4 mouse cellular contexts compared by ENCODE assay signal in genomic region chr17:29267040-29267439, GRCm38 (mm10). TPM values are rescaled to one million over a fixed set of nuclear protein-coding genes. Genes with fewer than 3 reads are reported as not detected.
DNase-seq lines count a peak whose midpoint lies in the region; ATAC-seq and TF ChIP-seq lines count a peak whose summit lies in the region.
"Not testable (repeated sequence)": the region's sequence is repeated elsewhere in the genome, so short reads cannot be mapped to it uniquely, and the experiment has no call there.

No protein-coding gene starts in this region.

- in situ Hi-C loops in CH12.LX (cut with MboI; ENCODE audit: low pct_ligation_motif_present, low pct_unique_long_range_greater_than_20kb, low sequenced_read_pairs): not testable (repeated sequence)

- H3K4me1 ChIP-seq in CH12.LX (ENCODE audit: control insufficient read depth in 1 of 2, insufficient read depth in 2 of 2) (peaks cover 3 to 29% of the 10 kb centered on the region in 2 experiments; a peak in 2 of 4 replicates), MEL (ENCODE audit: control insufficient read depth in 1 of 2, insufficient read depth in 2 of 2, low read length in 2 of 2) (peaks cover 0 to 32% of the 10 kb centered on the region in 2 experiments; a peak in 3 of 4 replicates)
- H3K4me1 ChIP-seq in kidney, embryonic 15.5 days: peaks cover 38% of the 10 kb centered on the region
- H3K4me1 ChIP-seq in liver, embryonic 13.5 days (replicated peaks): peaks cover 60% of the 10 kb centered on the region

- TF ChIP-seq RAD21 in CH12.LX (IDR thresholded peaks at IDR 0.05; ENCODE audit: low read depth, low read length); MEL (IDR thresholded peaks at IDR 0.05; ENCODE audit: low read depth, low read length): not testable (repeated sequence)

- 92% methylated on average over 2 of the region's 2 CpGs for WGBS in kidney, embryonic 15.5 days
- 87% methylated on average over 2 of the region's 2 CpGs for WGBS in liver, embryonic 13.5 days (ENCODE audit: insufficient replicate concordance)

- not testable (repeated sequence) for H3K4me3 ChIP-seq in CH12.LX (replicated peaks in 1 of 3; ENCODE audit: low read depth in 2 of 3, low read length in 2 of 3, poor library complexity in 1 of 3); MEL (ENCODE audit: control insufficient read depth in 1 of 2, insufficient read depth in 1 of 2, low read depth in 2 of 2, low read length in 2 of 2); kidney, embryonic 15.5 days (replicated peaks); liver, embryonic 13.5 days (replicated peaks)

- not testable (repeated sequence) for TF ChIP-seq EP300 in CH12.LX (IDR thresholded peaks at IDR 0.05; ENCODE audit: low read length); MEL (IDR thresholded peaks at IDR 0.05; ENCODE audit: low read depth in 1 of 2, low read length in 2 of 2)

- not testable (repeated sequence) for ATAC-seq in kidney, embryonic 15.5 days (replicated peaks; ENCODE audit: low FRiP score); liver, embryonic 13.5 days (ENCODE audit: low read depth)

- not testable (repeated sequence) for H3K36me3 ChIP-seq in CH12.LX (replicated peaks in 1 of 2; ENCODE audit: control insufficient read depth in 1 of 2, insufficient read depth in 1 of 2, low read length in 1 of 2); kidney, embryonic 15.5 days; liver, embryonic 13.5 days
- peaks cover 0 to 27% of the 10 kb centered on the region in 2 experiments; a peak in 2 of 4 replicates for H3K36me3 ChIP-seq in MEL (ENCODE audit: control insufficient read depth in 1 of 2, insufficient read depth in 2 of 2, low read length in 2 of 2)

- DNase-seq in CH12.LX (ENCODE audit: extremely low read depth); liver, embryonic 13.5 days: not testable (repeated sequence)
- peak; percentile 69 for DNase-seq in MEL (ENCODE audit: low read depth, low spot score)

- TF ChIP-seq POLR2A in CH12.LX (IDR thresholded peaks at IDR 0.05; ENCODE audit: low read depth, low read length); MEL (IDR thresholded peaks at IDR 0.05; ENCODE audit: control insufficient read depth in 1 of 2, insufficient read depth in 1 of 2, low read depth in 1 of 2, low read length in 2 of 2, poor library complexity in 1 of 2): not testable (repeated sequence)

- not testable (repeated sequence) for H3K9me3 ChIP-seq in CH12.LX (replicated peaks; ENCODE audit: low read length); MEL (replicated peaks; ENCODE audit: insufficient read depth, low read length); kidney, embryonic 15.5 days (replicated peaks); liver, embryonic 13.5 days (replicated peaks)

- dilution Hi-C loops in CH12.LX (cut with MboI; ENCODE audit: extremely low pct_ligation_motif_present, extremely low pct_unique_long_range_greater_than_20kb, low sequenced_read_pairs): not testable (repeated sequence)

- H3K27me3 ChIP-seq in CH12.LX (replicated peaks); MEL (ENCODE audit: control insufficient read depth in 1 of 2, insufficient read depth in 2 of 2, low read length in 2 of 2); kidney, embryonic 15.5 days; liver, embryonic 13.5 days: not testable (repeated sequence)

- H3K27ac ChIP-seq in CH12.LX (ENCODE audit: insufficient read depth, low read depth); MEL (ENCODE audit: control insufficient read depth, low read depth, low read length): not testable (repeated sequence)
- peak overlapping the region; percentile 95; the same call in 1 of the 2 replicates for H3K27ac ChIP-seq in kidney, embryonic 15.5 days
- H3K27ac ChIP-seq in liver, embryonic 13.5 days: peak overlapping the region; percentile 94; the same call in 1 of the 2 replicates

- H3K79me2 ChIP-seq in CH12.LX (replicated peaks; ENCODE audit: control insufficient read depth, extremely low read depth, insufficient read depth, poor library complexity, severe bottlenecking) (peaks cover 32% of the 10 kb centered on the region), MEL (ENCODE audit: control insufficient read depth, insufficient read depth, low read length, poor library complexity) (peaks cover 40% of the 10 kb centered on the region)

- not testable (repeated sequence) for H3K4me2 ChIP-seq in CH12.LX (ENCODE audit: insufficient read depth, low read depth, poor library complexity, severe bottlenecking); kidney, embryonic 15.5 days; liver, embryonic 13.5 days

- H3K9ac ChIP-seq in CH12.LX (ENCODE audit: insufficient read depth, low read depth); MEL (ENCODE audit: control insufficient read depth, low read depth, low read length, poor library complexity, severe bottlenecking); kidney, embryonic 15.5 days; liver, embryonic 13.5 days: not testable (repeated sequence)

- not testable (repeated sequence) for TF ChIP-seq CTCF in CH12.LX (conservative IDR thresholded peaks at IDR 0.05 in 1 of 2, IDR thresholded peaks at IDR 0.05 in 1 of 2; ENCODE audit: low read depth in 2 of 2, low read length in 2 of 2); MEL (IDR thresholded peaks at IDR 0.05 in 2 of 3, conservative IDR thresholded peaks at IDR 0.05 in 1 of 3; ENCODE audit: control insufficient read depth in 1 of 3, insufficient read depth in 1 of 3, low read depth in 2 of 3, low read length in 3 of 3, poor library complexity in 1 of 3, severe bottlenecking in 1 of 3)

TF ChIP-seq in CH12.LX, 34 proteins besides CTCF, POLR2A, EP300 and RAD21:
- TF ChIP-seq ZNF384 (IDR thresholded peaks at IDR 0.05; ENCODE audit: low read depth, low read length): peak; percentile 17; the same call in 1 of the 2 replicates

TF ChIP-seq in MEL, 35 proteins besides CTCF, POLR2A, EP300 and RAD21:
- peak; percentile 67 for TF ChIP-seq ZNF384 (IDR thresholded peaks at IDR 0.05; ENCODE audit: low read depth, low read length)

RNA-seq across cellular contexts. Expression of gene BC004004, which starts 1.5 kb away (rescaled TPM):
- total RNA-seq in CH12.LX (2012; rRNA removed): 69.1 and 75.1 TPM in 2 replicates
- total RNA-seq in CH12.LX (2014; rRNA removed): 86.1 and 89.1 TPM in 2 replicates
- 60.4 and 67.9 TPM in 2 replicates for polyA plus RNA-seq in CH12.LX (2012; ENCODE audit: insufficient read length, low read depth)
- total RNA-seq in MEL (2012; rRNA removed): 80.7 and 86.3 TPM in 2 replicates
- polyA plus RNA-seq in MEL (2012; ENCODE audit: insufficient read depth in 1 of 2, insufficient read length in 2 of 2, low read depth in 1 of 2, low replicate concordance in 2 of 2, missing spikeins in 1 of 2): 10 to 100 TPM in 1 of 2 experiments, not detected in 1; 81.8 TPM
- polyA plus RNA-seq in kidney, embryonic 15.5 days (2015; fragmentation: Nextera tagmentation; extraction: Ambion mirVana): 67.6 and 73.2 TPM in 2 replicates
- 54.2 and 55.3 TPM in 2 replicates for polyA plus RNA-seq in liver, embryonic 13.5 days (2015; fragmentation: Nextera tagmentation; extraction: Ambion mirVana)

RNA-seq across cellular contexts. Expression of gene Ppil1, which starts 3.1 kb away (rescaled TPM):
- total RNA-seq in CH12.LX (2012; rRNA removed) (97.2 and 123 TPM in 2 replicates), CH12.LX (2014; rRNA removed) (135 and 143 TPM in 2 replicates), MEL (2012; rRNA removed) (118 and 122 TPM in 2 replicates)
- polyA plus RNA-seq in CH12.LX (2012; ENCODE audit: insufficient read length, low read depth) (107 and 110 TPM in 2 replicates), MEL (2012; ENCODE audit: insufficient read depth in 1 of 2, insufficient read length in 2 of 2, low read depth in 1 of 2, low replicate concordance in 2 of 2, missing spikeins in 1 of 2) (100 to 1,000 TPM; 115 to 135 TPM)
- 171 and 182 TPM in 2 replicates for polyA plus RNA-seq in kidney, embryonic 15.5 days (2015; fragmentation: Nextera tagmentation; extraction: Ambion mirVana)
- polyA plus RNA-seq in liver, embryonic 13.5 days (2015; fragmentation: Nextera tagmentation; extraction: Ambion mirVana): 117 and 120 TPM in 2 replicates

RNA-seq across cellular contexts. Expression of gene Cpne5, which starts 29.1 kb away (rescaled TPM):
- 0.50 and 1.3 TPM in 2 replicates for total RNA-seq in CH12.LX (2012; rRNA removed)
- 0.68 and 0.74 TPM in 2 replicates for total RNA-seq in CH12.LX (2014; rRNA removed)
- polyA plus RNA-seq in CH12.LX (2012; ENCODE audit: insufficient read length, low read depth): 1.4 and 1.9 TPM in 2 replicates
- 0.19 and 0.20 TPM in 2 replicates for total RNA-seq in MEL (2012; rRNA removed)
- 1 to 10 TPM in 1 of 2 experiments, not detected in 1; 1.0 TPM for polyA plus RNA-seq in MEL (2012; ENCODE audit: insufficient read depth in 1 of 2, insufficient read length in 2 of 2, low read depth in 1 of 2, low replicate concordance in 2 of 2, missing spikeins in 1 of 2)
- polyA plus RNA-seq in kidney, embryonic 15.5 days (2015; fragmentation: Nextera tagmentation; extraction: Ambion mirVana): 7.8 and 9.4 TPM in 2 replicates
- 0.27 and 0.34 TPM in 2 replicates for polyA plus RNA-seq in liver, embryonic 13.5 days (2015; fragmentation: Nextera tagmentation; extraction: Ambion mirVana)

RNA-seq across cellular contexts. Expression of gene Pi16, which starts 50.4 kb away (rescaled TPM):
- 0.13 TPM in 1 of 2 replicates, not detected in the other for total RNA-seq in CH12.LX (2012; rRNA removed)
- total RNA-seq in CH12.LX (2014; rRNA removed): not detected in 2 replicates
- not detected in 2 replicates for polyA plus RNA-seq in CH12.LX (2012; ENCODE audit: insufficient read length, low read depth)
- 0.08 and 0.16 TPM in 2 replicates for total RNA-seq in MEL (2012; rRNA removed)
- polyA plus RNA-seq in MEL (2012; ENCODE audit: insufficient read depth in 1 of 2, insufficient read length in 2 of 2, low read depth in 1 of 2, low replicate concordance in 2 of 2, missing spikeins in 1 of 2): under 1 TPM in 1 of 2 experiments, not detected in 1; 0.42 TPM
- 3.4 and 5.8 TPM in 2 replicates for polyA plus RNA-seq in kidney, embryonic 15.5 days (2015; fragmentation: Nextera tagmentation; extraction: Ambion mirVana)
- 0.30 and 0.32 TPM in 2 replicates for polyA plus RNA-seq in liver, embryonic 13.5 days (2015; fragmentation: Nextera tagmentation; extraction: Ambion mirVana)
